Mouse (Mus musculus): ENCODE data around the gene Dmtf1. TPM values are rescaled to one million over a fixed set of nuclear protein-coding genes. Genes with fewer than 3 reads are reported as not detected.

Dmtf1 gene
- polyA plus RNA-seq, 1 experiment, result 63.4 TPM

GRCm38 (mm10) chr5:9111285-9111684 is 50.3 kb downstream of the Dmtf1 start:
- Histone ChIP-seq H3K27ac (ENCODE audit: insufficient read depth, low read length) (no peak overlapping the region), H3K4me3 (ENCODE audit: insufficient read depth, low read length) (no peak overlapping the region), H3K4me1 (ENCODE audit: control insufficient read depth, insufficient read depth, low read length) (peaks cover 8% of the 10 kb centered on the region; the same call in 1 of the 2 replicates)
- no peak for TF ChIP-seq CTCF (IDR thresholded peaks at IDR 0.05; ENCODE audit: extremely low read depth, insufficient read depth, low read length)
- no peak for TF ChIP-seq POLR2A (IDR thresholded peaks at IDR 0.05; ENCODE audit: extremely low read depth, insufficient read depth, low read length)

GRCm38 (mm10) chr5:9109582-9109981 is 52.0 kb downstream of the Dmtf1 start:
- Histone ChIP-seq H3K4me3 (ENCODE audit: insufficient read depth, low read length) (no peak overlapping the region), H3K4me1 (ENCODE audit: control insufficient read depth, insufficient read depth, low read length) (peaks cover 8% of the 10 kb centered on the region; the same call in 1 of the 2 replicates), H3K27ac (ENCODE audit: insufficient read depth, low read length) (no peak overlapping the region)
- TF ChIP-seq CTCF (IDR thresholded peaks at IDR 0.05; ENCODE audit: extremely low read depth, insufficient read depth, low read length), result no peak
- TF ChIP-seq POLR2A (IDR thresholded peaks at IDR 0.05; ENCODE audit: extremely low read depth, insufficient read depth, low read length), result no peak

- Histone ChIP-seq H3K4me3 (ENCODE audit: insufficient read depth, low read length) (no peak overlapping the region), H3K4me1 (ENCODE audit: control insufficient read depth, insufficient read depth, low read length) (peaks cover 7% of the 10 kb centered on the region; the same call in 1 of the 2 replicates), H3K27ac (ENCODE audit: insufficient read depth, low read length) (no peak overlapping the region)
- TF ChIP-seq CTCF (IDR thresholded peaks at IDR 0.05; ENCODE audit: extremely low read depth, insufficient read depth, low read length), result no peak
- no peak for TF ChIP-seq POLR2A (IDR thresholded peaks at IDR 0.05; ENCODE audit: extremely low read depth, insufficient read depth, low read length)
Measured at GRCm38 (mm10) chr5:9108490-9108889, 53.1 kb downstream of the Dmtf1 start.

- Histone ChIP-seq H3K4me3 (ENCODE audit: insufficient read depth, low read length) (no peak overlapping the region), H3K27ac (ENCODE audit: insufficient read depth, low read length) (no peak overlapping the region), H3K4me1 (ENCODE audit: control insufficient read depth, insufficient read depth, low read length) (peaks cover 5% of the 10 kb centered on the region; the same call in 1 of the 2 replicates)
- no peak for TF ChIP-seq POLR2A (IDR thresholded peaks at IDR 0.05; ENCODE audit: extremely low read depth, insufficient read depth, low read length)
- TF ChIP-seq CTCF (IDR thresholded peaks at IDR 0.05; ENCODE audit: extremely low read depth, insufficient read depth, low read length), result no peak
Measured at GRCm38 (mm10) chr5:9107296-9108089, 54.1 kb downstream of the Dmtf1 start.

- H3K4me1 ChIP-seq (ENCODE audit: control insufficient read depth, insufficient read depth, low read length), result peaks cover 5% of the 10 kb centered on the region; the same call in 1 of the 2 replicates
- no peak for TF ChIP-seq POLR2A (IDR thresholded peaks at IDR 0.05; ENCODE audit: extremely low read depth, insufficient read depth, low read length)
- TF ChIP-seq CTCF (IDR thresholded peaks at IDR 0.05; ENCODE audit: extremely low read depth, insufficient read depth, low read length), result no peak
- H3K27ac ChIP-seq (ENCODE audit: insufficient read depth, low read length), result peak overlapping the region; percentile 76; the same call in 1 of the 2 replicates
- no peak overlapping the region for H3K4me3 ChIP-seq (ENCODE audit: insufficient read depth, low read length)
Measured at GRCm38 (mm10) chr5:9106806-9107205, 54.8 kb downstream of the Dmtf1 start.

GRCm38 (mm10) chr5:9103958-9104357 is 57.6 kb downstream of the Dmtf1 start:
- H3K4me3 ChIP-seq (ENCODE audit: insufficient read depth, low read length), result no peak overlapping the region
- H3K27ac ChIP-seq (ENCODE audit: insufficient read depth, low read length), result no peak overlapping the region
- peaks cover 3% of the 10 kb centered on the region; the same call in 1 of the 2 replicates for H3K4me1 ChIP-seq (ENCODE audit: control insufficient read depth, insufficient read depth, low read length)
- TF ChIP-seq POLR2A (IDR thresholded peaks at IDR 0.05; ENCODE audit: extremely low read depth, insufficient read depth, low read length), result no peak
- TF ChIP-seq CTCF (IDR thresholded peaks at IDR 0.05; ENCODE audit: extremely low read depth, insufficient read depth, low read length), result no peak

GRCm38 (mm10) chr5:9102696-9103095 is 58.9 kb downstream of the Dmtf1 start:
- H3K4me1 ChIP-seq (ENCODE audit: control insufficient read depth, insufficient read depth, low read length), result peaks cover 1% of the 10 kb centered on the region; the same call in 1 of the 2 replicates
- TF ChIP-seq CTCF (IDR thresholded peaks at IDR 0.05; ENCODE audit: extremely low read depth, insufficient read depth, low read length) (no peak), POLR2A (IDR thresholded peaks at IDR 0.05; ENCODE audit: extremely low read depth, insufficient read depth, low read length) (no peak)
- no peak overlapping the region for H3K4me3 ChIP-seq (ENCODE audit: insufficient read depth, low read length)
- H3K27ac ChIP-seq (ENCODE audit: insufficient read depth, low read length), result no peak overlapping the region

- TF ChIP-seq POLR2A (IDR thresholded peaks at IDR 0.05; ENCODE audit: extremely low read depth, insufficient read depth, low read length), result no peak
- TF ChIP-seq CTCF (IDR thresholded peaks at IDR 0.05; ENCODE audit: extremely low read depth, insufficient read depth, low read length), result no peak
- no peaks in the 10 kb centered on the region; the same call in 1 of the 2 replicates for H3K4me1 ChIP-seq (ENCODE audit: control insufficient read depth, insufficient read depth, low read length)
- peak overlapping the region; percentile 74 for H3K4me3 ChIP-seq (ENCODE audit: insufficient read depth, low read length)
- 0 out of 2 replicates have a peak overlapping the region, but pooled peaks have one; percentile 43 for H3K27ac ChIP-seq (ENCODE audit: insufficient read depth, low read length)
Measured at GRCm38 (mm10) chr5:9100849-9101801, 60.5 kb downstream of the Dmtf1 start.

- no peaks in the 10 kb centered on the region; the same call in 1 of the 2 replicates for H3K4me1 ChIP-seq (ENCODE audit: control insufficient read depth, insufficient read depth, low read length)
- peak within 1 kb of the TSS; percentile 74 for H3K4me3 ChIP-seq (ENCODE audit: insufficient read depth, low read length)
- peak within 1 kb of the TSS; percentile 43; the same call in 1 of the 2 replicates for H3K27ac ChIP-seq (ENCODE audit: insufficient read depth, low read length)
- TF ChIP-seq CTCF (IDR thresholded peaks at IDR 0.05; ENCODE audit: extremely low read depth, insufficient read depth, low read length) (no peak), POLR2A (IDR thresholded peaks at IDR 0.05; ENCODE audit: extremely low read depth, insufficient read depth, low read length) (peak; percentile 56; the same call in 1 of the 2 replicates)
Measured at GRCm38 (mm10) chr5:9100207-9100848, 61.2 kb downstream of the Dmtf1 start, which contains the start of gene Tmem243. TSS of gene Tmem243 (plus strand) at chr5:9100668.

All from cortical plate, adult 2 months (tissue).